Mouse (Mus musculus) lung, embryonic 14.5 days (tissue): ENCODE measurements around the gene 2610021A01Rik. TPM values are rescaled to one million over a fixed set of nuclear protein-coding genes. Genes with fewer than 3 reads are reported as not detected.
"Not testable (repeated sequence)": the region's sequence is repeated elsewhere in the genome, so short reads cannot be mapped to it uniquely, and the experiment has no call there.

Experiments
- ATAC-seq: fragments of 200-750 bp; cut with Nextera tagmentation; 2 replicates; pipeline ENCODE4 v1.8.0; 2017; ENCODE audit warnings: mild to moderate bottlenecking, moderate TSS enrichment, moderate library complexity; ENCODE audit not compliant: insufficient read depth
- DNase-seq: peaks from one replicate; pipeline ENCODE4 v3.0.0-alpha.2; 2015
- H3K27ac ChIP-seq: fragments of 300-500 bp; sonication (generic); 2 replicates; pipeline ENCODE4 v1.5.1; 2014; ENCODE audit warnings: low read depth, mild to moderate bottlenecking, moderate library complexity
- H3K27me3 ChIP-seq: fragments of 300-500 bp; sonication (generic); 2 replicates; pipeline ENCODE4 v1.6.1; 2014; ENCODE audit warnings: low read length, control low read depth; ENCODE audit not compliant: insufficient read depth
- H3K36me3 ChIP-seq: fragments of 300-500 bp; sonication (generic); 2 replicates; pipeline ENCODE4 v1.6.1; 2014; ENCODE audit warnings: control low read depth; ENCODE audit not compliant: insufficient read depth
- H3K4me1 ChIP-seq: fragments of 300-500 bp; sonication (generic); 2 replicates; pipeline ENCODE4 v1.6.1; 2014; ENCODE audit warnings: antibody characterized with exemption, control low read depth; ENCODE audit not compliant: insufficient read depth
- H3K4me2 ChIP-seq: fragments of 300-500 bp; sonication (generic); 2 replicates; pipeline ENCODE4 v1.6.1; 2014; ENCODE audit warnings: mild to moderate bottlenecking
- H3K4me3 ChIP-seq: fragments of 300-500 bp; sonication (generic); 2 replicates; pipeline ENCODE4 v1.5.1; 2014; ENCODE audit warnings: low read depth, low read length
- H3K9ac ChIP-seq: fragments of 300-500 bp; sonication (generic); 2 replicates; pipeline ENCODE4 v1.6.1; 2014
- H3K9me3 ChIP-seq: fragments of 300-500 bp; sonication (generic); 2 replicates; pipeline ENCODE4 v1.6.1; 2016; ENCODE audit warnings: low read depth, low read length, control low read depth
- CTCF ChIP-seq: IDR thresholded peaks from 2 replicates; pipeline ENCODE4 v1.5.1; 2016; ENCODE audit warnings: antibody characterized with exemption, low read depth
- WGBS: fragments of 180-500 bp; shearing (Covaris S2); extraction: QIAGEN DNeasy Blood & Tissue Kit; methylation state at CpG from one replicate; pipeline ENCODE4 v1.1.7; 2014; 5-methylcytosine and 5-hydroxymethylcytosine counted together
- polyA plus RNA-seq: library from polyadenylated mRNA; unstranded; fragments of >200 nt; fragmentation: Nextera tagmentation; extraction: Ambion mirVana; gene quantifications from 2 replicates; pipeline ENCODE4 v1.2.1, GENCODE M21; 2014

Gene 2610021A01Rik
- polyA plus RNA-seq, 1 experiment from 2014 or later, result 14.7 TPM

DNA sequence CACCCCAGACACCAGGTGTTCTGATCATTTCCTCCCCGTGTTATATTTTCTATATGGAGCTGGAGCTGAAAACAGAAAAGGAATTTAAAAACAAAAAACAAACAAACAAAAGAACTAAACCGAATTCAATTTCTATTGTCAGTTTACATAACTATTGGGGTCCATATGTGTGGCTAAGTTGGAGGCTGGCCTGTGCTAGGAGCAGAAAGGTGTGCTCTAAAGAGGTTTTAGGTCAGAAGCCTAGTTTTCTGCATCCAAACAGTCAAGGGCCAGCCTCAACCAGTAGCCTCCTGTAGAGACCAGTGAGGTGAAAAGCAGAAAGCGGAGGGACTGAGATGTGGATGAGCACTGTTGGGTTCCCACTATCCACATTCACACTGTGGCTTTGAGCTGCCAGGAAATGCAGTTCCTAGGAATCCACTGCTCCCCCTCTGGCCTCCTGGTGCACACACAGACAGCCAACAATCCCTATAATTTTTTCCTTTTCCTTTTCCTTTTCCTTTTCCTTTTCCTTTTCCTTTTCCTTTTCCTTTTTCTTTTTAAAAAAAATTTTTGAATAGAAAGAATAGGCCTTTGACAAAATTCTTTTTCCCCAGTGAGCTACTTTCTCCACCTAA lies 1.0 kb downstream of the 2610021A01Rik start:
- no peaks in the 10 kb centered on the region for H3K27me3 ChIP-seq
- H3K4me3 ChIP-seq, result peak overlapping the region; percentile 62
- 9% methylated on average over 3 of the region's 3 CpGs for WGBS
- H3K4me2 ChIP-seq, result peak overlapping the region; percentile 77
- TF ChIP-seq CTCF, result peak; percentile 25; the same call in 1 of the 2 replicates
- DNase-seq (peak; percentile 39), ATAC-seq (0 out of 2 replicates have a peak, but pooled peaks have one; percentile 38)
- no peaks in the 10 kb centered on the region for H3K9me3 ChIP-seq
- peak overlapping the region; percentile 74 for H3K9ac ChIP-seq
- 0 out of 2 replicates have a peak overlapping the region, but pooled peaks have one; percentile 63 for H3K27ac ChIP-seq
- H3K4me1 ChIP-seq, result no peaks in the 10 kb centered on the region
- no peaks in the 10 kb centered on the region for H3K36me3 ChIP-seq

DNA sequence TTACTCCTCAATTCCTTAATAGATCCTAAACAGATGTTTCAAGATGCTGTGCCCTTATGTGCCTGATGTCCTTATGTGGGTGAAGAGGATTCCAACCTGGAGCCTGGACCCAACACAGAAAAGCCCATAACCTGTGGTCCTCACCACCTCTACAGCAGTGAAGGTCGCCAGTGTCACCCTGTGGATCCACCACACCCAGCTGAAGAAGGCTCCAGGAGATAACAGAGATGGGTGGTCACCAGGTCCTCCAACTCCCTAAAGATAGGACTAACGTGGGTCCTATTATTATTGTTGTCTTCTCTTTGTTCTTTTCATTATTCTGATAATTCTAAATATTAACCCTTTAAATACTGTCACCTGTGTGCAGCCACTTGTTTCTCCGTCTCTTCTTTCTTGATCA lies 12.6 kb downstream of the 2610021A01Rik start:
- WGBS, result 81% methylated on average over 3 of the region's 3 CpGs
- no peak for ATAC-seq
- no peak for TF ChIP-seq CTCF

DNA sequence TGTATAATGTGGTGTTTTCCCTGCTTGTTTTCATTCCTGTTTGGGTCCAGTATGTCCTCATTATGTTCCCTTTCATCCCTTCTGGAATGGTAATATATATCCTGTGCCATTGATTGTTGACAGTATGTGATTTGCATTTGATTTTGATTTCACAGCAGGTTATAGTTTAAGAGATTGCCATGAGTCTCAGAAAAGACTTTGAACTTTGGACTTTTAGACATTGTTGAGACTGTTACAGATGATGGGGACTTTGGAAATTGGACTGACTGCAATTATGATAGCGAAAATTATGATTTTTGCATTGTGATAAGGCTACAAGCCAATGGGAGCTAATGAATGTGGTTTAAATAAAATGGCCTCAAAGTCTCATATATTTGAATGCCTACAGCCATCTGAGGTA lies 17.2 kb downstream of the 2610021A01Rik start:
- ATAC-seq, result not testable (repeated sequence)

More for the DNA sequence above, 12.6 kb downstream of the 2610021A01Rik start:
- Histone ChIP-seq H3K4me1 (no peaks in the 10 kb centered on the region), H3K27me3 (no peaks in the 10 kb centered on the region), H3K4me2 (no peak overlapping the region), H3K36me3 (peaks cover 39% of the 10 kb centered on the region), H3K9ac (no peak overlapping the region), H3K9me3 (no peaks in the 10 kb centered on the region), H3K4me3 (no peak overlapping the region), H3K27ac (no peak overlapping the region)
- DNase-seq, result no peak

DNA sequence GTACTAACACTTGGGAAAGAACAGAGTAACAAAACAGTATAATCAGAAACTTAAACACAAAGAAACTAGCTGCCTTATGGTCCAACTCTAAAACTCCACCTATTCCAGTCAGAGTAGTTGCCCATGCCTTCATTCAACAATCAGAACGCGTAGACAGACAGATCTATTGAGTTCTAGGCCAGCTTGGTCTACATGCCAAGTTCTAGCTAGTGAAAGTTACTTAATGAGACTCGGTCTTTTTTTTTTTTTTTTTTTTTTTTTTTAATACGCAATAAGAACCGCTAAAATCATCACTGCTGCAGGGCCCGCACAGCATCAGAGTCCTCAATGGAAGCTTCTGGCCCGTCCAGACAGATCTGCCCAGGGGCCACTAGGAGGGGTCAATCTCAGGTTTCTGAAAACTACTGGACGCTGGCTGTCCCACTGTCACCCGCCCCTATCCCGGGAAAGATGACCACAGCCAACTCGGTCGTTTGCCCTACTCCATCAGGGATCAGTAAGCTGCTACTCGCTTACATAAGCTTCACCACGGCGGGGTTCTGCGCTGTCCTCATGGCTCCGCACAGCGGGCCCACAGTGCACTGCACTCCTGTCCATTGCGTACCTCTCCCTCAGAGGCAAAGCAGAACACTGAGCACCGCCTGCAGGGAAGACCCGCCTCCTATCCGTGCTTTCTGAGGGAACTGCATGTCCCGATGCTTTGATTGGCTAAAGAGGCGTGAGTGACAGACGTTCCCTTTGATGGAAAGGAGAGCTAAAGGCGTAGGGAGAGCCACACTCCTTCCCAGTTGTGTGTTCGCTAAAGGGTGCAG lies 33.6 kb downstream of the 2610021A01Rik start, which contains the start of gene Zfp788:
Gene Zfp788 (plus strand): TSS at position 795 of the 812 bp plus-strand sequence.
- peak within 1 kb of the TSS; percentile 58 for H3K9ac ChIP-seq
- peak; percentile 99 for ATAC-seq
- TF ChIP-seq CTCF, result peak; percentile 73
- H3K27me3 ChIP-seq, result no peaks in the 10 kb centered on the region
- peak within 1 kb of the TSS; percentile 93 for H3K4me2 ChIP-seq
- H3K4me3 ChIP-seq, result peak within 1 kb of the TSS; percentile 60
- H3K27ac ChIP-seq, result peak within 1 kb of the TSS; percentile 92
- 2% methylated on average over 27 of the region's 27 CpGs for WGBS
- H3K36me3 ChIP-seq, result peaks cover 20% of the 10 kb centered on the region; the same call in 1 of the 2 replicates
- no peaks in the 10 kb centered on the region for H3K4me1 ChIP-seq
- DNase-seq, result peak; percentile 96
- H3K9me3 ChIP-seq, result no peaks in the 10 kb centered on the region

More for the DNA sequence above, 17.2 kb downstream of the 2610021A01Rik start:
- H3K4me1 ChIP-seq, DNase-seq, H3K27ac ChIP-seq, H3K4me2 ChIP-seq, H3K9ac ChIP-seq, H3K9me3 ChIP-seq, H3K27me3 ChIP-seq, H3K4me3 ChIP-seq: not testable (repeated sequence)
- WGBS, result 93% methylated on average over 1 of the region's 1 CpGs
- peaks cover 40% of the 10 kb centered on the region for H3K36me3 ChIP-seq

DNA sequence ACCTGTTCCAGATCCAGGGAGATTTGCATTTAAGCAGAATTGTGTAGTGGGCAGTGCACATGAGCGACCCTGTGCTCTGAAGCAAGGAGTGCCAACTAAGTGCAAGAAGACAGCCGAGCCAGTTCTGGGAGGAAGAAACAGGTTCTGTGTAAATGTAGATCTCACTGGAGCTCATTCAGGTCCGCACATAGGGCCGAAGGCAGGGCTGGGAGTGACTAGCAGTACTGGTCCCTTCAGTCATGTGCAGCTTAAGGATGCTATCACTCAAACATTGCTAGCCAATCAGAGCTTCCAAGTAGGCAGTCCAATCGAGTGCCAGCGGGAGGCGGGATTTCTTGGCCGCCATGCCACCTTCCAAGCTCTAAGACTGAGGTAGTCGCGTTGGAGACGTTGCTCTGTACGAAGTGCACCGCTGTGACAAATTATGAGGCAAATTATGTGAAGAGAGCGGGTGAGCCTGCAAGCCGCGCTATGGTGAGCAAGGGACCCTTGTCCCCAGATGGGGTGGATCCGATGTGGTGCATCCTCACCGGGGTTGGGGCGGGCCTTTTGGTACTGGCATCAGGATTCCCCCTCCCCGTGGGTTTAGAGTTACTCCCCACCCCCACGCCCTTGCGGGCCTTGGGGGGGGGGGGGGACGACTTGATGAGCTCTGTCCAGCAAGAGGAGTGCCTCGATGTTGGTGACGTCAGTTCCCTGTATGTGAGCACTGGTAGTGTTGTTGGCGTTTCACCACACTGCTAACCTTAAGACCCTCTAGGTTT lies 34.4 kb downstream of the 2610021A01Rik start:
- under 1% methylated on average over 24 of the region's 26 CpGs for WGBS
- TF ChIP-seq CTCF, result no peak
- H3K9me3 ChIP-seq, result no peaks in the 10 kb centered on the region

DNA sequence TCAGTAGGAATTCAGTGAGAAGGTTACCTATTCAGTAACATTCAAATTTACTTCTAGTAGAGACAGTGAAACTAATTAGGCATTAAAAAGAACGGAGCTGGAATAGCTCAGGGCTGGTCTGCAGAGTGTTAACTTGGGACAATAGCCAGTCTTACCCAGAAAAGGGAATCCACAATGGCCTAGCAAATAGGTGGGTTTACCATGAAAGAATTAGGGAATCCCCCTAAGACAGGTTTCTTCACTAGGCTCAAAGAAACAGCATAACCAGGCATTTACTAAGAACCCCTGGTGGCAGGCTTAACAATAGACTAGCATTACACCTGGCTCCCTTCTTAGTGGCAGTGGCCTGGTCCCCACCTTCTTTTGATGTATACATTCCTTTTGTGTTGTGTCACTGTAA lies 75.3 kb downstream of the 2610021A01Rik start:
- DNase-seq, H3K27ac ChIP-seq, H3K4me3 ChIP-seq, ATAC-seq, H3K9ac ChIP-seq, H3K4me2 ChIP-seq, H3K27me3 ChIP-seq, H3K4me1 ChIP-seq, H3K9me3 ChIP-seq, H3K36me3 ChIP-seq: not testable (repeated sequence)
- WGBS, result 63% methylated on average over 1 of the region's 1 CpGs

More for the DNA sequence above, 34.4 kb downstream of the 2610021A01Rik start:
- peak overlapping the region; percentile 60 for H3K4me3 ChIP-seq
- peaks cover 17% of the 10 kb centered on the region; the same call in 1 of the 2 replicates for H3K36me3 ChIP-seq
- H3K9ac ChIP-seq, result peak overlapping the region; percentile 58
- peak; percentile 97 for ATAC-seq
- H3K4me2 ChIP-seq, result peak overlapping the region; percentile 93
- peak overlapping the region; percentile 92 for H3K27ac ChIP-seq
- no peaks in the 10 kb centered on the region for H3K27me3 ChIP-seq
- no peaks in the 10 kb centered on the region for H3K4me1 ChIP-seq
- peak; percentile 96 for DNase-seq

Other genes with a start within 250 kb of the 2610021A01Rik start
- gene AI987944, start 205.9 kb upstream of the 2610021A01Rik start, polyA plus RNA-seq, result 11.0 and 11.1 TPM in 2 replicates
- gene Vmn2r57, start 150.5 kb upstream of the 2610021A01Rik start, polyA plus RNA-seq, result 0.11 and 0.28 TPM in 2 replicates
- gene Gm20449, start 99.8 kb upstream of the 2610021A01Rik start, polyA plus RNA-seq, result 0.08 TPM in 1 of 2 replicates, not detected in the other
- 11.1 and 11.6 TPM in 2 replicates for gene AW146154, start 99.3 kb upstream of the 2610021A01Rik start, polyA plus RNA-seq
- gene Gm6871, start 25.6 kb upstream of the 2610021A01Rik start, polyA plus RNA-seq, result not detected in 2 replicates
- 12.2 and 12.6 TPM in 2 replicates for gene Zfp788, start 34.0 kb downstream of the 2610021A01Rik start, polyA plus RNA-seq